Mouse (Mus musculus) thymus, adult 2 months (tissue): ENCODE measurements at regions not wholly inside any gene's neighbourhood (a gene's known extent, or its start where the extent isn't known, plus 50 kb on each side); places are given as distances from the start of the nearest gene placed in this dataset.

Experiments
- DNase-seq: peaks from one replicate; pipeline ENCODE4 v3.0.0; 2021
- H3K27ac ChIP-seq: fragments of 200-500 bp; 2 replicates; pipeline ENCODE4 v1.5.1; 2012; ENCODE audit warnings: low read length, control low read depth; ENCODE audit not compliant: control insufficient read depth, insufficient read depth
- H3K27me3 ChIP-seq: fragments of 200-500 bp; 2 replicates; pipeline ENCODE4 v1.6.1; 2012; ENCODE audit warnings: mild to moderate bottlenecking, low read length, moderate library complexity, mixed read lengths; ENCODE audit not compliant: control insufficient read depth, insufficient read depth
- H3K36me3 ChIP-seq: fragments of 200-500 bp; 2 replicates; pipeline ENCODE4 v1.6.1; 2012; ENCODE audit warnings: mild to moderate bottlenecking, low read length, moderate library complexity; ENCODE audit not compliant: control insufficient read depth, insufficient read depth
- H3K4me1 ChIP-seq: fragments of 200-500 bp; replicated peaks from 2 replicates; pipeline ENCODE4 v1.6.1; 2012; ENCODE audit warnings: low read length; ENCODE audit not compliant: control insufficient read depth, insufficient read depth
- H3K4me3 ChIP-seq: fragments of 200-500 bp; 2 replicates; pipeline ENCODE4 v1.5.1; 2012; ENCODE audit warnings: mild to moderate bottlenecking, low read length, control low read depth, moderate library complexity; ENCODE audit not compliant: control insufficient read depth, insufficient read depth
- CTCF ChIP-seq: fragments of 200-500 bp; IDR thresholded peaks from 2 replicates; pipeline ENCODE4 v1.5.1; 2012; ENCODE audit warnings: mild to moderate bottlenecking, control low read depth, low read length, moderate library complexity, borderline replicate concordance; ENCODE audit not compliant: control insufficient read depth, poor library complexity, insufficient read depth; ENCODE audit errors: extremely low read depth
- POLR2A ChIP-seq: fragments of 200-500 bp; IDR thresholded peaks from 2 replicates; pipeline ENCODE4 v1.6.1; 2012; ENCODE audit warnings: mild to moderate bottlenecking, low read length, control low read depth, moderate library complexity; ENCODE audit not compliant: control insufficient read depth, poor library complexity, insufficient read depth; ENCODE audit errors: extremely low read depth
- WGBS: fragments of 180-500 bp; shearing (Covaris S2); methylation state at CpG from one replicate; pipeline ENCODE4 v1.1.7; 2018; 5-methylcytosine and 5-hydroxymethylcytosine counted together

DNA sequence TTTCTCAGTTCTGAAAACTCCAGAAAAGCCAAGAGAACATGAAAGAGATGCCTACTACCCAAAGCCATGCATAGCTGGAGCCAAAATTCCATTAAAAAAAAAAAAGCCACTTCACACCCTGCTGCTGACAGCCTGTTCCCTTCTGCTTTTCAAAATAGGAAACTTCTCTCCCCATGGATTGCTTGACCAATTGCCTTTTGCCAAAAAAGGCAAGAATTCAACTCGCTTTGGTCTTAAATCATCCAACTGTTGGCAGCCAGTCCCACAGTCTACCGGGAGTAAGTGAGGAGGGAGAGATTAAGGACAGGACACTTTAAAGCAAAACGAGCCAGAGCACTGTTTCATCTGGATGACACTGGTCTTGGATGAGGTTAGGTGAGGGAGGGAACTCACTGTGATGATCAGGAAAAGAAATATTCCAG lies 349.7 kb downstream of the Adgrl2 start:
- no peaks in the 10 kb centered on the region for H3K27me3 ChIP-seq
- H3K4me1 ChIP-seq, result no peaks in the 10 kb centered on the region
- WGBS, result 63% methylated on average over 3 of the region's 3 CpGs
- H3K27ac ChIP-seq, result no peak overlapping the region
- no peak overlapping the region for H3K4me3 ChIP-seq
- no peak for DNase-seq
- no peak for TF ChIP-seq POLR2A
- TF ChIP-seq CTCF, result no peak
- no peaks in the 10 kb centered on the region for H3K36me3 ChIP-seq

DNA sequence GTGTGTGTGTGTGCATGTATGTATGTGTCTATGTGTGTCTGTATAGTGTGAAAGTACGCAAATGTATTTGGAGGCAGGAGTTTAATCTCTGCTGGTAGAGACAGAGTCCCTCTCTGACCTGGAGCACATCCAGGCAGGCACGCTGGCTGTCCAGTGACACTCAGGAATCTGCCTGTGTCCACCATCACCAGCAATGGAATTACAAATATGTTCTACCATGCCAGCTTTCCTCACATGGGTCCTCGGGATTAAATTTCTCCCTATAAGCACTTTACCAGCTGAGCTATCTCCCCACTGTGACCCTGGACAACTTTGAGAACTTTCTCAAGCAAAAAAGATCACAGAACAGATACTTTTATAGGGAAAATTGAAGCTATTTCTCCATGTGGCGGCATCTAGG lies 355.3 kb downstream of the Adgrl2 start:
- no peaks in the 10 kb centered on the region for H3K4me1 ChIP-seq
- H3K36me3 ChIP-seq, result no peaks in the 10 kb centered on the region
- TF ChIP-seq CTCF (no peak), POLR2A (no peak)
- no peak for DNase-seq
- no peak overlapping the region for H3K4me3 ChIP-seq
- WGBS, result 95% methylated on average over 4 of the region's 4 CpGs
- H3K27ac ChIP-seq, result no peak overlapping the region
- H3K27me3 ChIP-seq, result no peaks in the 10 kb centered on the region

DNA sequence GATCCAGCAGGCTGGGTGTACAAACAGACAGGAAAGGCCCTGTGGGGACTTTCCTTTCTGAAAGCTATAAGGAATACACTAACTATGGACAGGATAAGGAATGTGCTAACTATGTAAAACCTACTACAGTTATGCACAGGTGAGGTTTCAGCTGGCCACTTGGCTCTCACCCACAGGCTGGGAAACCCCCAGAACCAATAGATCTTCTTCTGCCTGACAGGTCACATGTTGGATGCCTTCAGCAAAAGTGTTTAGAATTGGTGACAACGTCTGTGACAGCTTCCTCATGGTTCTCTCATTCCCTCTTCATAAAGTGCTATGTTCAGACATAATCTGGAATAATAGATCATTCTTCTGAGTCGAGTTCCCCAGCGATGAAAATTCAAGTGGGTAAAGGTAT lies 356.0 kb downstream of the Adgrl2 start:
- H3K36me3 ChIP-seq, result no peaks in the 10 kb centered on the region
- no peak for DNase-seq
- H3K27ac ChIP-seq, result no peak overlapping the region
- H3K4me3 ChIP-seq, result no peak overlapping the region
- no peaks in the 10 kb centered on the region for H3K27me3 ChIP-seq
- 46% methylated on average over 3 of the region's 3 CpGs for whole genome bisulfite sequencing
- H3K4me1 ChIP-seq, result no peaks in the 10 kb centered on the region
- TF ChIP-seq POLR2A, result no peak
- TF ChIP-seq CTCF, result no peak

GRCm38 (mm10) chr3:148633291-148633690 lies 357.1 kb downstream of the Adgrl2 start:
- Histone ChIP-seq H3K36me3 (no peaks in the 10 kb centered on the region), H3K27ac (no peak overlapping the region), H3K4me3 (no peak overlapping the region), H3K27me3 (no peaks in the 10 kb centered on the region), H3K4me1 (no peaks in the 10 kb centered on the region)
- WGBS, result over 99% methylated on average over 6 of the region's 6 CpGs
- no peak for DNase-seq
- TF ChIP-seq POLR2A (no peak), CTCF (no peak)

GRCm38 (mm10) chr3:148632449-148632848 lies 357.9 kb downstream of the Adgrl2 start:
- no peak overlapping the region for H3K4me3 ChIP-seq
- no peak overlapping the region for H3K27ac ChIP-seq
- H3K4me1 ChIP-seq, result no peaks in the 10 kb centered on the region
- H3K27me3 ChIP-seq, result no peaks in the 10 kb centered on the region
- TF ChIP-seq POLR2A, result no peak
- no peak for TF ChIP-seq CTCF
- 98% methylated on average over 2 of the region's 2 CpGs for WGBS
- no peak for DNase-seq
- no peaks in the 10 kb centered on the region for H3K36me3 ChIP-seq

- no peaks in the 10 kb centered on the region for H3K36me3 ChIP-seq
- no peaks in the 10 kb centered on the region for H3K27me3 ChIP-seq
- H3K4me3 ChIP-seq, result no peak overlapping the region
- WGBS, result 90% methylated on average over 18 of the region's 18 CpGs
- TF ChIP-seq CTCF, result no peak
- no peak for TF ChIP-seq POLR2A
- no peaks in the 10 kb centered on the region for H3K4me1 ChIP-seq
- no peak for DNase-seq
- no peak overlapping the region for H3K27ac ChIP-seq
Measured at GRCm38 (mm10) chr3:148631415-148632192, 358.8 kb downstream of the Adgrl2 start.

DNA sequence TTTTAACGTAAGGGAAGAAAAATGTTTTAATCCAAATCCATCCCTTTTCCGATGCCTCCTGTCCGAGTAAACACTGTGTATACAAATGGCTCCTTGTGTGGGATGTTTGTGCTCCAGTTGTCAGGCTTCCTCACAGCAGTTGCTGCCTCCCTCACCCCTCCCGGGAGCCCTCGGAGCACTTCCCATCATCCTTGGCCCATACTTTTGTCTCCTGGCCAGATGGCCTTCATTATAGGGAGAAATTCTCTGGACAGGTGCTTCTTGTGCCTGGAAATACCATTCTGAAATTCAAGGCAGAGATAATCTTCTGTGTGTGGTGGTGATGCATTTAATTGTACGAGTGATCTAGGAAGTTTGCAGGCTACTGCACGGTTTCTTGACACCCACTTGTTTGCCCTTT lies 359.5 kb downstream of the Adgrl2 start:
- Histone ChIP-seq H3K4me3 (no peak overlapping the region), H3K27me3 (no peaks in the 10 kb centered on the region), H3K27ac (no peak overlapping the region), H3K36me3 (no peaks in the 10 kb centered on the region), H3K4me1 (no peaks in the 10 kb centered on the region)
- no peak for DNase-seq
- TF ChIP-seq CTCF, result no peak
- no peak for TF ChIP-seq POLR2A
- 93% methylated on average over 7 of the region's 7 CpGs for WGBS
